Mouse (Mus musculus): Measurements from ENCODE around the gene Spink4. TPM values are rescaled to one million over a fixed set of nuclear protein-coding genes. Genes with fewer than 3 reads are reported as not detected.
A peak's percentile ranks its signal among the peaks of the same experiment; 100 is the strongest.

The Spink4 gene
- total RNA-seq (2021), result not detected

GRCm38 (mm10) chr4:40919785-40920184 is at the start of gene Spink4:
TSS of gene Spink4 (plus strand) at chr4:40920052.
- peak; percentile 29 for DNase-seq
- intact Hi-C loops (cut with DNase I), result no loop called here

- intact Hi-C loops (cut with DNase I), result no loop called here
Measured at GRCm38 (mm10) chr4:40870206-40870605, 49.6 kb upstream of the Spink4 start.

GRCm38 (mm10) chr4:40872129-40872528 is 47.7 kb upstream of the Spink4 start:
- intact Hi-C loops (cut with DNase I), result no loop called here
- no peak for DNase-seq

More at GRCm38 (mm10) chr4:40870206-40870605, 49.6 kb upstream of the Spink4 start:
- no peak for DNase-seq

- intact Hi-C loops (cut with DNase I), result no loop called here
- DNase-seq, result no peak
Measured at GRCm38 (mm10) chr4:40873320-40873719, 46.5 kb upstream of the Spink4 start.

- DNase-seq, result peak; percentile 46
- intact Hi-C loops (cut with DNase I), result no loop called here
Measured at GRCm38 (mm10) chr4:40874151-40874600, 45.7 kb upstream of the Spink4 start.

- DNase-seq, result no peak
- intact Hi-C loops (cut with DNase I), result no loop called here
Measured at GRCm38 (mm10) chr4:40874794-40875552, 44.9 kb upstream of the Spink4 start.

GRCm38 (mm10) chr4:40875842-40876241 is 44.0 kb upstream of the Spink4 start:
- no peak for DNase-seq
- intact Hi-C loops (cut with DNase I), result no loop called here

- intact Hi-C loops (cut with DNase I), result no loop called here
Measured at GRCm38 (mm10) chr4:40876814-40877371, 43.0 kb upstream of the Spink4 start.

GRCm38 (mm10) chr4:40877528-40877927 is 42.3 kb upstream of the Spink4 start:
- intact Hi-C loops (cut with DNase I), result no loop called here

More at GRCm38 (mm10) chr4:40876814-40877371, 43.0 kb upstream of the Spink4 start:
- peak; percentile 77 for DNase-seq

GRCm38 (mm10) chr4:40883200-40883599 is 36.7 kb upstream of the Spink4 start:
- DNase-seq, result no peak
- intact Hi-C loops (cut with DNase I), result no loop called here

More at GRCm38 (mm10) chr4:40877528-40877927, 42.3 kb upstream of the Spink4 start:
- no peak for DNase-seq

GRCm38 (mm10) chr4:40884282-40885165 is 35.3 kb upstream of the Spink4 start:
- intact Hi-C loops (cut with DNase I), result no loop called here

GRCm38 (mm10) chr4:40885166-40885525 is 34.7 kb upstream of the Spink4 start:
- intact Hi-C loops (cut with DNase I), result no loop called here
- DNase-seq, result no peak

More at GRCm38 (mm10) chr4:40884282-40885165, 35.3 kb upstream of the Spink4 start:
- DNase-seq, result no peak

- intact Hi-C loops (cut with DNase I), result no loop called here
- no peak for DNase-seq
Measured at GRCm38 (mm10) chr4:40885883-40886282, 34.0 kb upstream of the Spink4 start.

GRCm38 (mm10) chr4:40888839-40889238 is 31.0 kb upstream of the Spink4 start:
- no peak for DNase-seq
- intact Hi-C loops (cut with DNase I), result no loop called here

- no peak for DNase-seq
- intact Hi-C loops (cut with DNase I), result no loop called here
Measured at GRCm38 (mm10) chr4:40889252-40889651, 30.6 kb upstream of the Spink4 start.

GRCm38 (mm10) chr4:40889983-40890382 is 29.9 kb upstream of the Spink4 start:
- no peak for DNase-seq
- intact Hi-C loops (cut with DNase I), result no loop called here

- DNase-seq, result no peak
- intact Hi-C loops (cut with DNase I), result no loop called here
Measured at GRCm38 (mm10) chr4:40891206-40891605, 28.6 kb upstream of the Spink4 start.

GRCm38 (mm10) chr4:40895118-40895517 is 24.7 kb upstream of the Spink4 start:
- no peak for DNase-seq
- intact Hi-C loops (cut with DNase I), result no loop called here

- intact Hi-C loops (cut with DNase I), result no loop called here
- no peak for DNase-seq
Measured at GRCm38 (mm10) chr4:40895646-40896045, 24.2 kb upstream of the Spink4 start.

- intact Hi-C loops (cut with DNase I), result no loop called here
- no peak for DNase-seq
Measured at GRCm38 (mm10) chr4:40898476-40899044, 21.3 kb upstream of the Spink4 start.

- intact Hi-C loops (cut with DNase I), result no loop called here
- DNase-seq, result no peak
Measured at GRCm38 (mm10) chr4:40899264-40899663, 20.6 kb upstream of the Spink4 start.
